In genomic region chr10:89443115-89443622, GRCm38 (mm10) we compare ENCODE assay signal across 8 mouse cellular contexts. TPM values are rescaled to one million over a fixed set of nuclear protein-coding genes. Genes with fewer than 3 reads are reported as not detected.
A peak's percentile ranks its signal among the peaks of the same experiment; 100 is the strongest.
DNase-seq lines count a peak whose midpoint lies in the region; ATAC-seq and TF ChIP-seq lines count a peak whose summit lies in the region.

No protein-coding gene starts in this region.

- no peak for DNase-seq in left cerebral cortex, adult 2 months (ENCODE audit: extremely low spot score in 1 of 2, low spot score in 2 of 2)
- DNase-seq in left cerebral cortex, adult 8-10 months (ENCODE audit: low spot score in 2 of 2), result no peak
- DNase-seq in c-Kit-negative CD71-positive TER-119-positive erythroid progenitor cells, embryonic 14.5 days (ENCODE audit: low read depth, low spot score), result peak; percentile 25
- no peak for DNase-seq in heart, embryonic 10.5 days (ENCODE audit: low spot score)
- no peak for DNase-seq in limb, embryonic 14.5 days (ENCODE audit: low spot score)
- DNase-seq in midbrain, embryonic 11.5 days (ENCODE audit: low spot score, missing footprints), result no peak
- no peak for DNase-seq in ovary, postnatal 10 days (ENCODE audit: low spot score)
- no peak for DNase-seq in left cerebral cortex, adult 11 months (ENCODE audit: low spot score)

- H3K36me3 ChIP-seq in heart, embryonic 10.5 days, result peaks cover 8% of the 10 kb centered on the region; the same call in 1 of the 2 replicates
- no peaks in the 10 kb centered on the region for H3K36me3 ChIP-seq in limb, embryonic 14.5 days (ENCODE audit: control insufficient read depth, insufficient read depth, low read length)
- H3K36me3 ChIP-seq in midbrain, embryonic 11.5 days (ENCODE audit: control insufficient read depth, insufficient read depth, low read length), result no peaks in the 10 kb centered on the region

- ATAC-seq in limb, embryonic 14.5 days (ENCODE audit: low FRiP score, low read depth), result no peak; the same call in 1 of the 2 replicates
- peak; percentile 25; the same call in 1 of the 2 replicates for ATAC-seq in midbrain, embryonic 11.5 days (ENCODE audit: low FRiP score)

- no peak overlapping the region; the same call in 1 of the 2 replicates for H3K27ac ChIP-seq in left cerebral cortex, adult 2 months
- peak overlapping the region; percentile 93 for H3K27ac ChIP-seq in heart, embryonic 10.5 days
- no peak overlapping the region for H3K27ac ChIP-seq in limb, embryonic 14.5 days (replicated peaks; ENCODE audit: low read depth, low read length)
- no peak overlapping the region for H3K27ac ChIP-seq in midbrain, embryonic 11.5 days (ENCODE audit: low read depth, low read length)

- no peaks in the 10 kb centered on the region for H3K27me3 ChIP-seq in heart, embryonic 10.5 days (ENCODE audit: insufficient read depth, poor library complexity, severe bottlenecking)
- no peaks in the 10 kb centered on the region for H3K27me3 ChIP-seq in limb, embryonic 14.5 days (ENCODE audit: control insufficient read depth, insufficient read depth, low read length)
- H3K27me3 ChIP-seq in midbrain, embryonic 11.5 days (ENCODE audit: control insufficient read depth, insufficient read depth, low read length), result peaks cover 37% of the 10 kb centered on the region

- no peak for TF ChIP-seq CTCF in left cerebral cortex, adult 2 months (IDR thresholded peaks at IDR 0.05)

- intact Hi-C loops in left cerebral cortex, adult 2 months (cut with DNase I), result no loop called here

- H3K4me3 ChIP-seq in left cerebral cortex, adult 2 months, result peak overlapping the region; percentile 54
- H3K4me3 ChIP-seq in heart, embryonic 10.5 days, result peak overlapping the region; percentile 78
- H3K4me3 ChIP-seq in limb, embryonic 14.5 days (replicated peaks; ENCODE audit: low read length), result peak overlapping the region; percentile 57
- H3K4me3 ChIP-seq in midbrain, embryonic 11.5 days (ENCODE audit: low read depth, low read length), result peak overlapping the region; percentile 60

- no peak for TF ChIP-seq POLR2A in limb, embryonic 14.5 days (IDR thresholded peaks at IDR 0.05; ENCODE audit: borderline replicate concordance, extremely low read depth, insufficient read depth, insufficient read length)

- H3K9ac ChIP-seq in limb, embryonic 14.5 days (ENCODE audit: low read depth, low read length, severe bottlenecking), result peak overlapping the region; percentile 57
- H3K9ac ChIP-seq in midbrain, embryonic 11.5 days (ENCODE audit: low read length), result peak overlapping the region; percentile 48

- 2% methylated on average over 17 of the region's 17 CpGs for WGBS in heart, embryonic 10.5 days
- 1% methylated on average over 17 of the region's 17 CpGs for WGBS in limb, embryonic 14.5 days
- 1% methylated on average over 17 of the region's 17 CpGs for WGBS in midbrain, embryonic 11.5 days

- no peaks in the 10 kb centered on the region for H3K9me3 ChIP-seq in heart, embryonic 10.5 days
- H3K9me3 ChIP-seq in limb, embryonic 14.5 days (ENCODE audit: control insufficient read depth, low read length), result no peaks in the 10 kb centered on the region
- no peaks in the 10 kb centered on the region for H3K9me3 ChIP-seq in midbrain, embryonic 11.5 days (ENCODE audit: control insufficient read depth, low read length)

- H3K4me2 ChIP-seq in limb, embryonic 14.5 days (replicated peaks; ENCODE audit: low read depth, low read length, severe bottlenecking), result peak overlapping the region; percentile 81
- peak overlapping the region; percentile 45 for H3K4me2 ChIP-seq in midbrain, embryonic 11.5 days

- peaks cover 28% of the 10 kb centered on the region for H3K4me1 ChIP-seq in heart, embryonic 10.5 days
- peaks cover 10% of the 10 kb centered on the region; the same call in 1 of the 2 replicates for H3K4me1 ChIP-seq in limb, embryonic 14.5 days (ENCODE audit: control insufficient read depth, insufficient read depth, low read length)
- peaks cover 5% of the 10 kb centered on the region; the same call in 1 of the 2 replicates for H3K4me1 ChIP-seq in midbrain, embryonic 11.5 days (ENCODE audit: control insufficient read depth, insufficient read depth, low read length)

RNA-seq across cellular contexts. Expression of gene Gas2l3, which starts 0.6 kb away (rescaled TPM):
- total RNA-seq in left cerebral cortex, adult 2 months (2021), result 1 to 10 TPM; 3.8 to 3.9 TPM
- 1 to 10 TPM; 2.1 to 5.1 (median 3.7) TPM for total RNA-seq in left cerebral cortex, adult 8-10 months (2022)
- 12.1 and 21.9 TPM in 2 replicates for polyA plus RNA-seq in heart, embryonic 10.5 days (2016; fragmentation: Nextera tagmentation; extraction: Ambion mirVana)
- polyA plus RNA-seq in limb, embryonic 14.5 days (2012; rRNA removed), result 5.9 and 6.4 TPM in 2 replicates
- 11.3 and 11.7 TPM in 2 replicates for polyA plus RNA-seq in limb, embryonic 14.5 days (2014; fragmentation: Nextera tagmentation; extraction: Ambion mirVana)
- polyA plus RNA-seq in midbrain, embryonic 11.5 days (2014; fragmentation: Nextera tagmentation; extraction: Ambion mirVana), result 8.9 and 10.4 TPM in 2 replicates
